Mouse (Mus musculus) inflammation-experienced regulatory T-cells, adult 6 months (primary cell): ENCODE measurements at regions not wholly inside any gene's neighbourhood (a gene's known extent, or its start where the extent isn't known, plus 50 kb on each side); places are given as distances from the start of the nearest gene placed in this dataset.
A peak's percentile ranks its signal among the peaks of the same experiment; 100 is the strongest.

Source experiments
- ATAC-seq: one replicate; pipeline ENCODE4 v1.8.0; 2017

DNA sequence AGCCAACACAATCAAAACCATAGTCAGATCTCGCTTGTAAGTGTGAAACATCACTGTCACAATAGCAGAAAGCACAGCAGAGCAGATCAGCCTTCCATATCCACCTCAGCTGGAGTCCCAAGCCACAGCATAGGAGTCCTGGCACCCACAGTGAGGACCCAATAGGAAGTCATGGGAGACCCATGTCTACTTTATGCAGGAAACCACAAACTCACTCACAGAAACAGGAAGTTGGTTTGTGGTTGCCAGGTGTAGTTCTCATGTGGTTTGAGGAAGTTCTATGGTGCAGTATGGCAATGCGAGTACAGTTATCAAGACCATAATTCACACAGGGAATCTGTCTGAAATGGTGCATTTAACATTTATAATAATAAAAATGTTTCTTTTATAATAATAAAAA lies 77.6 kb upstream of the Kctd3 start:
- ATAC-seq: no peak

DNA sequence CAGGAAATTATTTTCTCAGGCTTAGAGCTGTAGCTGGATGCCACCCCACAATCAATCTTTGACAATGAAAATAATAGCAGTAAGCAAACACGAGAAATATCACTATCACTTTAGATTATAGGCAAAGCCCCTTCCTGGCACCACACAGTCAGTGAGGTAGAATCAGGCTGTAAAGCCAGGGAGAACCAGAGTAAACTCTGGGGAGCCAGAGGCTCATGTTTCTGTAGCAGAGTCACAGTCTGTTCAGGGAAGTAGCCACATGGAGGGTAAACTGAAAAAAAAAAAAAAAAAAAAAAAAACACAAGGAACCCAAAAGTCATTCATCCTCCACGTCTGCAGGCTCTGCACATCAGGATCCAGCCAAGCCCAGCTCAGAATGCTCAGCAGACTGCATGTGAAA lies 73.6 kb upstream of the Kctd3 start:
- no peak for ATAC-seq

DNA sequence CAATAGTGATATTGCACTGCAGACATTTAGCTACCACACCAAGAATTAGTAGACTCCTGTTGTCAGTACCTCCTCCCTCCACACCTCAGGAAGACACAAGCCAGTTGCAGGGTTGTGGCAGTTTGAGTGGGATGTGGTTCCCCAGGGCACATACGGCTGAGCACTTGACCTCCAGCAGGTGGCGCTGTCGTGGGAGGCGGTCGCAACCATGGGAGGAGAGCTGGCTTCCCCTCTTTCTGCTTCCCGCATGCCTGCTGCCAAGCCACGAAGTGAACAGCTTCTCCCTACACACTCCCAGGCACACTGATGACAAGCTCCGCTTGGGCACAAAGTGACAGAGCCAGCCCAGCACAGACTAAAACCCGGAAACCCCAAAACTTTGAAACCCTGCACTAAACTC lies 73.2 kb upstream of the Kctd3 start:
- no peak for ATAC-seq

DNA sequence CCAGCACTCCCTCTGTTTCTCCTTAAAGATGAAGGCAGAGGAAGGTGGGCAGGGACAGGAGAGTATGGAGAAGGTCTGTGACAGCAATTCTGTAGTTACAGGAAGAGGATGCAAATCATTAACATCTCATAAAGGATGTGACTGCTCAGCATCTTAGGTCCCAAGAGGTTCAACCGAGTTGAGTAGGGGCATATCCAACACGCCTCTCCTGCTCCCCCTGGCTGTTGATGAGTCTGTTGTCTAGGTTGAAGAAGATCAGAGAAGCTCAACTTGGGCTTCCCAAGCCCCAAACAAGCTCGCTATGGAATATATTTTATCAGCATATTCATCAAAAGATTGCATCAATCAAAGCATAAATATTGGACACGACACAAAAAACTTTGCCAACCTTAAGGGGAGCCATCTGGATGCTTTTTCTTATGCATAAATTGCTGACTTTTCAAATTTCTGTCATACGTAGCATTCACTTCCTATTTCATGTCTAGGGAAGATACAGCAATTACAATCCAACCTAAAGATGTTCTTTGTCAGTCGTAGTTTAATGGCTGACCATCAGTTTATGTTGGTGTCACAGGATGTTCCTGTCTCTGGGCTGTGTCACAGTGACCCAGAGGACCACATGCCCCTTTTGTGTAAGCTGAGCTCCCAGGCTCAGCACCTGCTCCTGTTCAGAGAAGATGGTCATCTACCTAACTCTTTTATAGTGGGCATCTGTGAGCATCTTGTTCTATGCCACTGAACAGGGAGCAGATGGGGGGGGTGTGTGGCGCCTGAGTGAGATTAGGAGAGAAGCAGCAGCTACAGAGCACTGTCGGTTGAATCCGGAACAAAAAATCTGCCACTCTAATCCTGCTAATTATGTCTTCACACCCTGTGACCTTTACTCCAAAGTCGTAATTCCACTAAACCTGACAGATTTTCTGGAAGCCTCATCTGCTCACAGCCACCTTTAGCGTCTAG lies 72.1 kb upstream of the Kctd3 start:
- ATAC-seq: no peak

DNA sequence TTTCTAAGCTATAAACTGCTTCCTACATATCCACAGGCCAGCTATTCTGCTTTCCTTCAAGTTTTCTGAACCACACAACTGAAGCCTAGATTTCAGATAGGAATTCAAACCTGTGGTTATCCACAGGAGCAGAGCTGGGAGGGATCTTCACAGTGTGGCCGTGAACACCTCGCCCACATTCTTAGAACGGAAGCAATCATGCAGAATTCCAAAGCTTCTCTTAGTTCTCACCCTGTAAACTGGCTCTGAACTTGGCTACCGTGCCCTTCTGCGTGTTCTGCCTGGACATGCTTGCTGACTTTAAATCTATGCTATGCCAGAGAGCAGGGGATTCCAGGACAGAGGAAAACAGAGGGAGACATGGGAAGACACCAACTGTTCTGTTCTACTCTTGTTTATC lies 70.2 kb upstream of the Kctd3 start:
- no peak for ATAC-seq

DNA sequence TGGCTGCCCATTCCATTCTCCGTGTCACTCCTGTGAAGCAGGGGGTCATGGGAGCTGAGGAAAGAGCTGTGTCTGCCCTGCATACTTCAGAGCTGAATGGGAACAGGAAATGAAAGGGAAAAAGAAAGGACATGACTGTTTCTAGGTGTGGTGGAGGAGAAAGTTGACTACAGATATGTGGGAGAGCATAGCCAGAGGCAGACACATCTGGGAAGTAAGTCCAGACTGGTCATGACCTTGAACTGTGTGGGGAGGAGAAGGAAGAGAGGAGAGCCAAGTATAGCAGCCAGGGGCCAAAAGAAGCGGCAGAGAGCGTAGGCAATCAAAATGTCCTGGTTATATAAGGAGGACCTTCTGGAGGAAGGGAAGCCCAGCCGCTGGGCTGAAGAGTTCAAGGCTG lies 68.6 kb upstream of the Kctd3 start:
- no peak for ATAC-seq

DNA sequence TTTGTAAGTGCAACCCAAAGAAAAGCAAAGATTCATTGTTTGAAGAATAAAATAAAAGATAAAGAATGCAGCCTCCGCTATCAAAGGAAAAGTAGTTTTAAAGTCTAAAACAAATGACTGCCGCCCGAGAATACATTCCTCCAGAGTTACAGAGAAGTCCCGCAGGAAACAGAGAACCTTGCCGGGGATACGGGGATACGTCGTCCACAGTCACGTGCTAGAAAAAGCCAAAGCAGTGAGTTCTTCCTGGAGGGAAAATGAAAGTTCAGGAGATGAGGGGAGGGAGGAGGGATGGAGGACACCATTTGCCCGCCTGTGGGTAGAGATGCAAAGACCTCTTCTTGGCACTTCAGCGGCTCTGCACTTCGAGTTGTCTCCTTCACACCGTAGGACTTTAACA lies 68.0 kb upstream of the Kctd3 start:
- ATAC-seq: no peak

DNA sequence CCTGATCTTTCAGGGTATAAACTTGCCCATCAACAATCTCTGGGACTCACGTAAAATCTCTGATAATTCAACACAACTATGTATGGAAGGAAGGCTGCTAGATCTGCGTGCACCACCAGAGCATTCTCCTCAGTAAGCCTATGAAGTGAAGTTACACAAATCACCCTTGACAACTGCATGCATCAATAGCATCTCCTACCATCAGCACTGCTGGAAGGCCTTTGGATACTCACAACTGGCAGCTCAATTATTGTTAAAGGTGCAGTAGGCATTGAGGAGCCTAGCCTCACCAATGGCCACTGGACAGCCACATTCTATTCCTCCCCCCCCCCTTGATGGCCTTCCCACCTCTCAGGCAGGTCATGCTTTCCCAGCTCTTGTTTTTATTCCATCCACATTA lies 64.9 kb upstream of the Kctd3 start:
- no peak for ATAC-seq

DNA sequence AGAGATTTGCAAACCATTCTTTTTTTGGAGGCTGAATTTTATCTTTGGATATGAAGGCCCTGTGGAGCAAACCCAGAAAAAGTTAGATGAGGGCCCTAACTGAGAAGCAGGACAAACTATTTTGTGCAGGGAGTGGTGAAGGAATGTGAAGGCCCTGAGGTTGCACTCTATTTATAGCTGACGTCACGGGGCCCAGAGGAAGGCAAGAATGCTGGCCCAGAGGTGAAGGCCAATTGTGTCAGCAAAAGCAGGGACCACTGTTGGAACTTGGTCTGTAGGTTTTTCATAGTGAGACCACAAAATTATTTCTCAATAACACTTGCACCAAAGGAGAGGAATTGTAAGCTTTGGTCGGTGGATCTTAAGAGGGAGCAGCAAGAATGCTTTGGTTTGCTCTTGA lies 60.6 kb upstream of the Kctd3 start:
- ATAC-seq: no peak

DNA sequence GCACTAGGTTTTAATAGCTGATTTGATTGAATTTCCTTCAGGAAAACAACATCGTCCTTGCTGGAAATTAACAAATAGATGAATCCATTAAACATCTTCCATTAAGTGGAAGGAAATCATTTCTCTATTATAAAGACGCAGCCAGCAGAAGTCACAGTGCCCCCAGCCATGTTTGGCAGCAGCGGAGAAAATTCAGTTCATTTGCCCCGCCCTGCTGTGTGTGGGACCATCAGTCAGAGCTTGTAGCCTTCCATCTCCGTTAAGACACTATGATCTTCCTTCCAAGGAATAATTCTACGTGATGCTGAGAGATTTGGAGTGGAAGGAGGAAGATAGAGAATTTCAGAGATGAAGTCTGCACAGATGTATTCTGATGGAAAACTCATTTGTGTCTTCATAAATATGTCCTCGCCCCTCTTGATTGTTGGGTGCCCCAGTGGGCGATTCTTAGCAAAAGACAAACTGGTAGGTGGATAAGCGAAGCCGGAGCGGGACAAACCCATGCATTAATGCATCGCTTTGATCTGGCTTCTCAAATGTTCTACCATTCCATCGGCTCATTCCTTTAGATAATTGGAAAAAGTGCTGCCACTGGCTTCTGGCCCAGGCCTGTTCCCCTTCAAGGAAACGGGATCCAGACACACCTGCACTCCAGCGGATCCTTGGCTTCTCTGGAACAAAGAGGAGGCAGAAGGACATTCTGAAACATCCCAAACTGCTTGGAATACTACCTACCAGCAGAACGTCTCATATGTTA lies 59.7 kb upstream of the Kctd3 start:
- ATAC-seq: no peak

DNA sequence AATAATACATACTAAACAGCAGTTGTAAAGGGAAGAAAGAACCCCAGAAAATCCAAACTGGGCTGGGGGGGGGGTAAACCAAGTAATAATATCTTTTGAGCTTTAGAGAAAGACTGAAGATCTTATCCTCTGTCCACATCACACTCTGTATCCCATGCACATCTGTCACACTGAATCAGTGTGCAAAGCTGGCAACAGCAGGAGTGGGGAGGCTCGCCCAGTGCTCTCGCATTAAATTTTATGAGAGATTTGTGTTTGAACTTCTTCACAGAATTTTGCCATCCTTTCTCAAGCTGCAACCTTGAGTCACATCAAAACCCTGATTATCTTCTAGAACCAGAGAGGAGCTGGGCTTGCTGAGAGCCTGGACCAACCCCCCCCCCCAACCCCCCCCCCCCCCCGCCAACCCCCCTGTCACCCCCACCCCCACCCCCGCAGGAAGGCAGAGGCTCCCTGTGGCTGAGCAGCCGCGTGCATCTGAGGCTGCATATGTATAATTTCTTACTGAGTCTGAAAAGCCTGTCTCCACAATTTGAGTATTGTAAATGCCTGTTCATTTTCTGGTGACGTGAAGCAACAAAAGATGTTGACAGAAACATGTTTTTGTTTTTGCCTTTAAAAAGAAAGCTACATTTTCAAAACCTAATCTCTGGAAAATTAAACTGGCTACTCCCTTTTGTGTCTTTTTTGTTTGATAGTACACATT lies 59.0 kb upstream of the Kctd3 start:
- no peak for ATAC-seq

DNA sequence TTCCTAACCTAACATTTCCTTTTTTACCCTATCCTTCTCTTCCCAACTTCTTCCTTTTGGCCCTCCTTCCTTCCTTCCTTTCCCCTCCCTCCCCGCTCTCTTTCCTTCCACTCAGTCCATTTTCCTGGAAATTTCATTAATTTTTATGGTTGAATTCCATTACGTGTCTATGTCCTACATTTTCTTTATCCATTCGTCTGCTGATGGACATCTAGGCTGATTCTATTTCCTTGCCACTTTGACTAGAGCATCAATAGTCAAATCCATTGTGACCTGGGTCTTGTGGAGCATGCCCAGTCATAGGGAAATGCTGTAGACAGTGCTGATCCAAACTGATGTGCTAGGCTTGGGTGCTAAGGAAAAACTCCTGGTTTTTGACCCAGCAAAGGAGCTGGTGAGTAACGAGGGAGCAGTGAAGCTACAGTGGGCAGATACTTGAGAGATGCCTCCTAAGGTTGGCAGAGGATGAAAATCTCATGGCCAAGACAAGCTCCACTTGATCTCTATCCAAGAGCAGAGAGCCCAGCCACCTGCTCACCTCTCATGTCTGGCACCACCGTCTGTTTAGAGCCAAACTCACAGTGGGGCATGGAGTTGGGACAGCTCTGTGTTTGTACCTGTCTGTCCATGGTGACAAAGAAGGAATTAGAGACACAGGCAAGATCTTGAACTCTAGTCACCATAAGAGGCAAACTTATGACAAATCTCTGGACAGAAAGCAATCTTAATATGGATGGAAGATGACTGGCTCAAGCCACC lies 57.7 kb upstream of the Kctd3 start:
- ATAC-seq: peak; percentile 70

DNA sequence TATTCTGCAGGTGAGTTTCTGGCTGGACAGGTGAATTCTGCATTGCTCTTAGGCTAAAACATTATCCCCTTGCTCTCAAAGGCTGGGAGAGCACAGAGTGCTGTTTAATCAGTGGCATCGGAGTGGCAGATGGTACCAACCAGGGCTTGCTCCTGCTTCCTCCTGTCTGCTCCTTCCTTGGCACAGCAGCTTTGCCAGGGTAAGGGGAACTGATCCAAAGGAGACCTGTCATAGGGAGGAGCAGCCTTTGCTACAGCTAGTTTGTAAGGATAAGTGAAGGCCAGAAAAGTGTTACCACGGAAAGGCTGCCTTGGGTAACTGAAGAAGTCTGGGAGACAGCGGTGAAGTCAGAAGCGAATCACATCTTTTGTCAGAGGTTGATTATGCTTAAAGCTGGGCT lies 57.0 kb upstream of the Kctd3 start:
- no peak for ATAC-seq

DNA sequence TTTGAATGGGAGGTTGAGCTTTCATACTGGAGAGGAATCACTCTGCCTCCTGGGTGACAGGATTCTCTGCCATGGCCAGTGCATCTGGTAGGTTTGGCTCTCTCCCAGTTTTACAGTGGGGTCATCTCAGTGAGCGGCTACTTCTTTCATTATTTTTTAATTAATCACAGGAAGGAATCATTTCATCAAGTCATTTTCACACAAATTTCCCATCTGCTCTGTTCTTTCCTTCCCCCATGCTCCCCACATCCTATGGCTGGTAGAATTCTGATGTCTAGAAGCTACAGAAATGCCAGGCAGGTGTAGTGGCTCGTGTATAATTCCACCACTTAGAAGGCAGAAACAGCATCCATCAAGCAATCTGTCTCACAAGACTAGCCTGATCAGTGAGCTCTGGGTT lies 56.1 kb upstream of the Kctd3 start:
- ATAC-seq: no peak

DNA sequence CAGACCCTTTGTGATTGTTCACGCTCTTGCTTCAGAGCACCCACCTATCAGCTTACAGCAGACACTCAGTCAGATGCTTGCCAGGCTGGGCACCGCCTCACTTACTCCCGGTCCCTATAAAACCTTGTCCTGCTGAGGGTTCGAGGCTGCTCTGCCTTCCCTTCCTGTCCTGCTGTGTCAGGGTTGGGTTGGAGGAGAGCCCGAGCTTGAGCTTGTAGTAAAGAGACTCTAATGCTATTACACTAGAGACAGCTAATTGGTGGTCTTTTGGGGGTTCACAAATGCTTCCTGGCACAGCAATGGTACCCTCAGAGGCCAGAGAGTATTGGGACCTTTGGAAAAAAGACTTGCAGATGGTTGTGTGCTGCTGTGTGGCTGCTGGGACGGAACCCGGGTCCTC lies 55.6 kb upstream of the Kctd3 start:
- no peak for ATAC-seq
